Mouse (Mus musculus): ENCODE results near the gene Intu. TPM values are rescaled to one million over a fixed set of nuclear protein-coding genes. Genes with fewer than 3 reads are reported as not detected.

Gene Intu
- polyA plus RNA-seq, 1 experiment from 2014 or later, result 2.7 TPM

DNA sequence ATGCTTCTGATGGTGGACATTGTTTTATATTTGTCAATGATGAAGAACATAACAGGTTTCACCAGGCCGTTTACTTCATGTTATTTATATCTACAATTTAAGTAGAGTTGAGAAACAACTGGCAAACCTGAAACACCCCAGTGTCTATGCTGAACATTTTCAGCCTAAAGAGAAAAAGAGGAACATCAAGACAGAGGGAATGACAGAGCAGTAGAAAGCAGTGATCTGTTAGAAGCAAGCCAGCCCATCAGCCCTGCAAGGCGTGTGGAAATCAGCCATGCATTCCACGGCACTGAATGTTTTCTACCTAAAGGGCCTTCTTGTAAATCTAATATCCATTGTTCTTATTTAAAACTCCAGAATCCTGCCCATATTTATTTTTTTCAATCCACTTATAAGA is 12.8 kb upstream of the Intu start:
- H3K9me3 ChIP-seq, result no peaks in the 10 kb centered on the region
- 84% methylated on average over 3 of the region's 3 CpGs for WGBS
- no peak overlapping the region for H3K4me3 ChIP-seq
- no peaks in the 10 kb centered on the region for H3K36me3 ChIP-seq
- no peak overlapping the region for H3K4me2 ChIP-seq
- no peaks in the 10 kb centered on the region for H3K27me3 ChIP-seq
- no peak overlapping the region for H3K9ac ChIP-seq
- no peak for ATAC-seq (ENCODE audit: low read depth)
- H3K27ac ChIP-seq (replicated peaks), result no peak overlapping the region
- H3K4me1 ChIP-seq (replicated peaks), result no peaks in the 10 kb centered on the region

DNA sequence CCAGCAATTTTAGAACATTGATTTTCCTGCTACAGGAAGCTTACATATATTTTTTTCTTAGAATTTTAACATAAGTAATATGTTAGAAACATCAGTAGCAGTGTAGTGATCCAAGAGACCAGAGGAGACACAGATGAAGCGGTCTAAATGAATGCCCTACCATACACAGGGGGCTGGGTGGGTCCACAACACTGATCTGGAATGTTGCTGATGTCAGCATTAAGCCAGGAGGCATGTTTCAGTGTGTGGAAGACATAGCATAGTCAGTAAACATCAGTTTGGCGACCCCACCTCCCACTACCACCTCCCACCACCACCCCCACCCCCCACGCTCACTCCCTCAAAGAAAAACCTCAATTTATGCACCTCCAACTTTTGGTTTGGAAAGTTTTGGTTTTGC is 11.5 kb upstream of the Intu start:
- Histone ChIP-seq H3K9ac (no peak overlapping the region), H3K9me3 (no peaks in the 10 kb centered on the region), H3K4me2 (no peak overlapping the region), H3K4me1 (replicated peaks) (no peaks in the 10 kb centered on the region), H3K4me3 (no peak overlapping the region), H3K27me3 (no peaks in the 10 kb centered on the region), H3K27ac (replicated peaks) (no peak overlapping the region), H3K36me3 (no peaks in the 10 kb centered on the region)
- ATAC-seq (ENCODE audit: low read depth), result no peak
- WGBS, result 80% methylated on average over 3 of the region's 3 CpGs

DNA sequence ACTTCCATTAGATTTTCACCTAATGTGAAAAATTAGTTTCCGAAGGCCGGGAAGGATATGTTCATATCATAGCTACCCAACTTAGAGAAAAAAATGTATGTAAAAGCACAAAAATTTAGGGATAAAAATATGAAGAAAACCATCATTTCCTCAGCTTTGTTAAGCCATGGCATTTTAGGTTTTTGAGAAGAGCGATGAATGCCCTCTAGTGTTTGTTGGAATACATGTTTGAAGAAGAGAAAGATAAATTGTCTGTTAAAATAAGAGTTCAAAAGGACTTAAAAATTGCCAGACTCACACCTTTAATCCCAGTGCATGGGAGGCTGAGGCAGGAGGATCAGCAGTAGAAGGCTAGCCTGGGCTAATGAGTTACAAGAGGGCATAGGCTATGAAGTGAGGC is 10.5 kb upstream of the Intu start:
- H3K9me3 ChIP-seq, result no peaks in the 10 kb centered on the region
- H3K36me3 ChIP-seq, result no peaks in the 10 kb centered on the region
- H3K4me1 ChIP-seq (replicated peaks), result no peaks in the 10 kb centered on the region
- H3K4me3 ChIP-seq, result no peak overlapping the region
- no peaks in the 10 kb centered on the region for H3K27me3 ChIP-seq
- 95% methylated on average over 3 of the region's 3 CpGs for WGBS
- H3K4me2 ChIP-seq, result no peak overlapping the region
- H3K27ac ChIP-seq (replicated peaks), result no peak overlapping the region
- H3K9ac ChIP-seq, result no peak overlapping the region
- no peak for ATAC-seq (ENCODE audit: low read depth)

DNA sequence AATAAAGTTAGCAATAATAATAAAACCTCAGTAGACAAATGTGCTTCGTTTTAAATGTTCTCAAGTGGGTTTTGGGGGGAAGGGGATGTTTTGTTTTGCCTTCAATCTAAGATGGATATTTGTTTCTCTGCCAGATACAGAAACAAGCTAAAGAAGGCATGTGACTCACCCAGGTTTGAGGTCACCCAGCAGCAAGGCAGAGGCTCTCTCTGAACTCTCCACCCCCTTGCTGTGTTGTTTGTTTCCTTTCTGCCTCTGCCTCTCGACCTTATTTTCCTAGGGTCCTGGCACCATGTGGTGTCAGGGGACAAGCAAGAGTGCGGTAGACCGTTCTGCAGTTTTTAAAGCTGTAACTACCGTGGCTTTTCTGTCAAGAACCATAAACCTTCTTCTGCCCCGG is 8.6 kb upstream of the Intu start:
- Histone ChIP-seq H3K4me2 (peak overlapping the region; percentile 21; the same call in 1 of the 2 replicates), H3K4me1 (replicated peaks) (no peaks in the 10 kb centered on the region; the same call in 1 of the 2 replicates), H3K9me3 (no peaks in the 10 kb centered on the region), H3K9ac (peak overlapping the region; percentile 36; the same call in 1 of the 2 replicates), H3K4me3 (no peak overlapping the region), H3K36me3 (no peaks in the 10 kb centered on the region), H3K27me3 (no peaks in the 10 kb centered on the region), H3K27ac (replicated peaks) (no peak overlapping the region)
- ATAC-seq (ENCODE audit: low read depth), result no peak
- 27% methylated on average over 6 of the region's 6 CpGs for WGBS

GRCm38 (mm10) chr3:40522846-40523245 is 8.2 kb upstream of the Intu start:
- H3K4me1 ChIP-seq (replicated peaks), result peaks cover 3% of the 10 kb centered on the region
- H3K9ac ChIP-seq, result peak overlapping the region; percentile 45; the same call in 1 of the 2 replicates
- H3K4me3 ChIP-seq, result no peak overlapping the region
- no peaks in the 10 kb centered on the region for H3K9me3 ChIP-seq
- H3K36me3 ChIP-seq, result no peaks in the 10 kb centered on the region
- no peak for ATAC-seq (ENCODE audit: low read depth)
- H3K27me3 ChIP-seq, result no peaks in the 10 kb centered on the region
- H3K4me2 ChIP-seq, result peak overlapping the region; percentile 21; the same call in 1 of the 2 replicates
- WGBS, result 57% methylated on average over 14 of the region's 14 CpGs
- no peak overlapping the region for H3K27ac ChIP-seq (replicated peaks)

- Histone ChIP-seq H3K27ac (replicated peaks) (no peak overlapping the region), H3K27me3 (no peaks in the 10 kb centered on the region), H3K36me3 (no peaks in the 10 kb centered on the region), H3K9me3 (no peaks in the 10 kb centered on the region), H3K4me1 (replicated peaks) (peaks cover 8% of the 10 kb centered on the region), H3K4me2 (peak overlapping the region; percentile 21; the same call in 1 of the 2 replicates), H3K9ac (0 out of 2 replicates have a peak overlapping the region, but pooled peaks have one; percentile 45), H3K4me3 (no peak overlapping the region)
- 0 out of 2 replicates have a peak, but pooled peaks have one; percentile 41 for ATAC-seq (ENCODE audit: low read depth)
- 22% methylated on average over 7 of the region's 7 CpGs for WGBS
Observed at GRCm38 (mm10) chr3:40523371-40523783, 7.7 kb upstream of the Intu start.

DNA sequence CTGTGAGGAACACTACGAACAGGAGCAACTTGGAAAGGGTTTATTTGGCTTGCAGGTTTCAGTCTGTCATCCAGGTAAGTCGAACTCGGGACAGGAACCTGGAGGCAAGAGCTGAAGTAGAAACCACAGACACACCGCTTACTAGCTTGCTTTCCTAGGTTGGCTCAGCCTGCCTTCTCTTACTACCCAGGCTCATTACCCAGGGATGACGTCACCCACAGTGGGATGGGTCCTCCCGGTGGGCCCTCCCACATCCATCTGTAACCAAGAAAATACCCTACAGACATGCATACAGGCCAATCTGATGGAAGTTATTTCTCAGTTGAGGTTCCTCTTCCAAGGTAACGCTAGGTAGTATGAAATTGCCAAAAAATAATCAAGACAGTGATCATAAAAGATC is 6.2 kb upstream of the Intu start:
- WGBS, result 88% methylated on average over 7 of the region's 7 CpGs
- peaks cover 16% of the 10 kb centered on the region for H3K4me1 ChIP-seq (replicated peaks)
- H3K4me2 ChIP-seq, result no peak overlapping the region
- H3K27ac ChIP-seq (replicated peaks), result no peak overlapping the region
- H3K36me3 ChIP-seq, result no peaks in the 10 kb centered on the region
- no peaks in the 10 kb centered on the region for H3K27me3 ChIP-seq
- no peak overlapping the region for H3K4me3 ChIP-seq
- no peaks in the 10 kb centered on the region for H3K9me3 ChIP-seq
- H3K9ac ChIP-seq, result no peak overlapping the region
- ATAC-seq (ENCODE audit: low read depth), result no peak

- H3K9me3 ChIP-seq, result no peaks in the 10 kb centered on the region
- H3K36me3 ChIP-seq, result no peaks in the 10 kb centered on the region
- H3K4me3 ChIP-seq, result no peak overlapping the region
- no peaks in the 10 kb centered on the region for H3K27me3 ChIP-seq
- WGBS, result 18% methylated on average over 4 of the region's 4 CpGs
- peaks cover 16% of the 10 kb centered on the region for H3K4me1 ChIP-seq (replicated peaks)
- H3K9ac ChIP-seq, result no peak overlapping the region
- no peak for ATAC-seq (ENCODE audit: low read depth)
- H3K27ac ChIP-seq (replicated peaks), result no peak overlapping the region
- no peak overlapping the region for H3K4me2 ChIP-seq
Observed at GRCm38 (mm10) chr3:40525341-40525740, 5.7 kb upstream of the Intu start.

DNA sequence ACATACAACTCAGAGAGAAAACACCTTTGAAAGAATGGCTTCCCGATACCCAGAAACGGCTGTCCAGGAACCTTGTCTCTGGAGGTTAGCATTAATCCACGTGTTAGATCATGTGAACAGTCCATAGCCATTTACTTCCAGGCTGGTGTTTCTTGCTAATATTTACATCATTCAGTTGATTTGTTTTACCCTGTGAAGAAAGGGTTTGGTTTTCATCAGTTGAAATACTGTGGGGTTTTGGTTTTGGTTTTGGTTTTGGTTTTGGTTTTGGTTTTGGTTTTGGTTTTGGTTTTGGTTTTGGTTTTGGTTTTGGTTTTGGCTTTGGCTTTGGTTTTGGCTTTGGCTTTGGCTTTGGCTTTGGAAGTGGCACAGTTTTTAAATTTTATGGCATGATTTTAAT is 5.0 kb upstream of the Intu start:
- peaks cover 6% of the 10 kb centered on the region; the same call in 1 of the 2 replicates for H3K27me3 ChIP-seq
- no peaks in the 10 kb centered on the region for H3K36me3 ChIP-seq
- H3K4me3 ChIP-seq, result no peak overlapping the region
- 91% methylated on average over 3 of the region's 3 CpGs for WGBS
- H3K9ac ChIP-seq, result no peak overlapping the region
- no peak overlapping the region for H3K27ac ChIP-seq (replicated peaks)
- ATAC-seq (ENCODE audit: low read depth), result no peak
- H3K9me3 ChIP-seq, result no peaks in the 10 kb centered on the region
- no peak overlapping the region for H3K4me2 ChIP-seq
- H3K4me1 ChIP-seq (replicated peaks), result peaks cover 20% of the 10 kb centered on the region

DNA sequence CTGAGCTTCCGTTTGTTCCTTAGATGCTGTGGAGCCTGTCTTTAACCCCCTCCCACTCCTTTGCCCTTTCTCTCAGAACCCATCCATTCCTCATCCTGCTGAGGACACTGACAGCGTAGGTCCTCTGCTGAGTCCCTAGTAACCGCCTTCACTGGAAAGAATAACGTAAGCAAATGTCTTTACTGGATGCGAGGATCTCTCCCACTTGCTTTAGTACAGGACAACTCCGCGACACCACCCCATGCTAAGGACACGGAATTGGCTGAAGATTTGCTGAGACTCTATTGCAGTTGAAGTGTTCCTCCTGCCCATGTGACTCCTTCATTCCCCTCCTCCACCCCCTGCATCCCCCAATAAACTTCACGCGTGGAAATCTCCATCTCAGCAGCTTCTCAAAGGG is 3.9 kb upstream of the Intu start:
- no peak overlapping the region for H3K4me3 ChIP-seq
- no peaks in the 10 kb centered on the region for H3K36me3 ChIP-seq
- H3K9ac ChIP-seq, result no peak overlapping the region
- no peak for ATAC-seq (ENCODE audit: low read depth)
- peaks cover 31% of the 10 kb centered on the region for H3K4me1 ChIP-seq (replicated peaks)
- no peak overlapping the region for H3K27ac ChIP-seq (replicated peaks)
- no peaks in the 10 kb centered on the region for H3K9me3 ChIP-seq
- 51% methylated on average over 10 of the region's 10 CpGs for whole genome bisulfite sequencing
- no peak overlapping the region for H3K4me2 ChIP-seq
- peaks cover 17% of the 10 kb centered on the region for H3K27me3 ChIP-seq

DNA sequence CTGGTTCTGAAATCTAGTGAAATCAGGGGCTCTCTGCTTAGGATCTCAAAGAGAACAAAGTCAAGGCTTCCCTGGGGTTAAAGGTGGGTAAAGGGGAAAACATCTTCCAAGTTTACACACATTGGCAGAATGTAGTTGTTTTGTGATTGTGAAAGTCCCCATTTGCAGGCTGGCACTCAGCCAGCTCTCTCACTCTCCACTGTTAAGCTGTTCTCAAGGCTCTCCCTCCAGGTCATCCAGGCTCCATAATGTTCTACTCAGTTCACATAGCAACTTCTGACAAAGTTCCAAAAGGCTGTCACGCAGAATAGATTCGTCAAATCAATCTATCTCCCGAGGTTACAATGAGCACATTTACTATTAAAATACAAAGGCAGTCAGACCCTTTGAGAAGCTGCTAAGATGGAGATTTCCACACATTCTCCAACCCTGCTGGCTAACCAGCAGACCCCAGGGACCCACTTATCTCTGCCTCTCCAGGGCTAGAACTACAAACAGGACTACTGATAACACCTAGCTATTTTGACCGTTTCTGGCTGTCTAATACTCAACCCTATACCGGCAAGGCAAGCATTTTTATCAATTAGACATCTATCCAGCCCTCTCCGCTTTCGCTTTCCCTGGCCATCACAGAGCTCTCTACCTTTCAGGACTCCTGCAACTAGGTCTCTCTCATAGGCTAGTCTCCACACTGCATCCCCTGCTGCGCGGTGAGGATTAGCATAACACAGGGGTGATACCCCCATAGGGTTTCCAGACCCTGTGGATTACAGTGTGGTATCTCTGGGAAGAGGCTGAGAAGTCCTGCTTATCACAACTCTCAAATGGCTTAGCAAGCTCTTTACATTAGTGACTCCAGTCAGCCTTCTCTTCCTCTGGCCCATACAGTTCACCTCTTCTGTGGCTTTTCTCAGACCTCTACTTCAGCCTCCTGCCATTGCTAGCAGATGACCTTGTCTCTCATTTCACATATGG is 2.8 kb upstream of the Intu start:
- Histone ChIP-seq H3K27ac (replicated peaks) (0 out of 2 replicates have a peak overlapping the region, but pooled peaks have one; percentile 2), H3K4me2 (0 out of 2 replicates have a peak overlapping the region, but pooled peaks have one; percentile 2), H3K4me3 (no peak overlapping the region), H3K4me1 (replicated peaks) (peaks cover 39% of the 10 kb centered on the region), H3K36me3 (no peaks in the 10 kb centered on the region), H3K9me3 (no peaks in the 10 kb centered on the region), H3K27me3 (peaks cover 27% of the 10 kb centered on the region), H3K9ac (no peak overlapping the region)
- WGBS, result 27% methylated on average over 9 of the region's 9 CpGs
- no peak for ATAC-seq (ENCODE audit: low read depth)

GRCm38 (mm10) chr3:40528958-40529357 is 2.1 kb upstream of the Intu start:
- ATAC-seq (ENCODE audit: low read depth), result no peak
- no peak overlapping the region for H3K27ac ChIP-seq (replicated peaks)
- peaks cover 33% of the 10 kb centered on the region for H3K27me3 ChIP-seq
- no peak overlapping the region for H3K4me2 ChIP-seq
- H3K4me3 ChIP-seq, result no peak overlapping the region
- WGBS, result 67% methylated on average over 6 of the region's 6 CpGs
- H3K4me1 ChIP-seq (replicated peaks), result peaks cover 39% of the 10 kb centered on the region
- H3K9me3 ChIP-seq, result no peaks in the 10 kb centered on the region
- no peaks in the 10 kb centered on the region for H3K36me3 ChIP-seq
- H3K9ac ChIP-seq, result no peak overlapping the region

Data from neural tube, embryonic 13.5 days (tissue).